Mouse (Mus musculus) intestine, embryonic 16.5 days (tissue): Measurements from ENCODE around the gene Fgfr2. TPM values are rescaled to one million over a fixed set of nuclear protein-coding genes. Genes with fewer than 3 reads are reported as not detected.

Experiments
- ATAC-seq: fragments of 200-750 bp; cut with Nextera tagmentation; 2 replicates; pipeline ENCODE4 v1.8.0; 2017; ENCODE audit warnings: moderate TSS enrichment, moderate library complexity
- H3K27ac ChIP-seq: fragments of 300-500 bp; sonication (generic); 2 replicates; pipeline ENCODE4 v1.5.1; 2014; ENCODE audit warnings: mild to moderate bottlenecking, low read length
- H3K27me3 ChIP-seq: fragments of 300-500 bp; sonication (generic); replicated peaks from 2 replicates; pipeline ENCODE4 v1.6.1; 2014; ENCODE audit warnings: low read length, control low read depth, mixed read lengths; ENCODE audit not compliant: control insufficient read depth, insufficient read depth
- H3K36me3 ChIP-seq: fragments of 300-500 bp; sonication (generic); 2 replicates; pipeline ENCODE4 v1.6.1; 2014; ENCODE audit warnings: low read length, control low read depth; ENCODE audit not compliant: control insufficient read depth, insufficient read depth
- H3K4me1 ChIP-seq: fragments of 300-500 bp; sonication (generic); 2 replicates; pipeline ENCODE4 v1.6.1; 2014; ENCODE audit warnings: low read length, control low read depth, mixed read lengths; ENCODE audit not compliant: control insufficient read depth, insufficient read depth
- H3K4me2 ChIP-seq: fragments of 300-500 bp; sonication (generic); 2 replicates; pipeline ENCODE4 v1.6.1; 2014; ENCODE audit warnings: low read depth, low read length, control low read depth
- H3K4me3 ChIP-seq: fragments of 300-500 bp; sonication (generic); 2 replicates; pipeline ENCODE4 v1.5.1; 2014; ENCODE audit warnings: mild to moderate bottlenecking, low read length
- H3K9ac ChIP-seq: fragments of 300-500 bp; sonication (generic); 2 replicates; pipeline ENCODE4 v1.6.1; 2014; ENCODE audit warnings: low read depth, low read length
- H3K9me3 ChIP-seq: fragments of 300-500 bp; sonication (generic); 2 replicates; pipeline ENCODE4 v1.6.1; 2016; ENCODE audit warnings: low read length, control low read depth; ENCODE audit not compliant: control insufficient read depth
- WGBS: fragments of 180-500 bp; shearing (Covaris S2); extraction: QIAGEN DNeasy Blood & Tissue Kit; methylation state at CpG from one replicate; pipeline ENCODE4 v1.1.7; 2014; 5-methylcytosine and 5-hydroxymethylcytosine counted together
- polyA plus RNA-seq: library from polyadenylated mRNA; unstranded; fragments of >200 nt; fragmentation: Nextera tagmentation; extraction: Ambion mirVana; gene quantifications from 2 replicates; pipeline ENCODE4 v1.2.1, GENCODE M21; 2015

Fgfr2 gene
- polyA plus RNA-seq, 1 experiment from 2014 or later, result 47.3 TPM

GRCm38 (mm10) chr7:130859926-130860325 lies 2263.2 kb downstream of the Fgfr2 start:
- Histone ChIP-seq H3K27me3 (no peaks in the 10 kb centered on the region; the same call in 1 of the 2 replicates), H3K9ac (no peak overlapping the region), H3K36me3 (no peaks in the 10 kb centered on the region), H3K9me3 (no peaks in the 10 kb centered on the region), H3K4me2 (no peak overlapping the region), H3K4me3 (no peak overlapping the region), H3K4me1 (peaks cover 1% of the 10 kb centered on the region; the same call in 1 of the 2 replicates), H3K27ac (no peak overlapping the region)
- WGBS, result 55% methylated on average over 4 of the region's 5 CpGs
- no peak for ATAC-seq

DNA sequence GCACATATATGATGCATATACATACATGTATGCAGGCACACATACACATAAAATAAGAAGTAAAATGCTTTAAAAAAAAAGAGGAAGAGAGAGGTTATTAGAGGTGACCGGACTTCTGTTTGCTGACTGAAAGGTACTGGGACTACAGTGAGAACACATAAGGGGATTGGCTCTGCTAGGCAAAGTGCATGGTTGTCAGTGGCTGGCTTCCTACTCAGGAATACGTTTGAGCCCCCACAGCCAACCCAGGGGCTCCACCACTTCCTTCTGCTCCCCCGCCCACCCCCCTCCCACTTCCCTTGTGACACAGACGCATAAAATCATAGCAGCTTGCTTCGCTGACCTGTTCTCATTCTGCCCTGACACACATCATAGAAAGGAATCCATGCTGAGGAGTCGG lies 2265.2 kb downstream of the Fgfr2 start:
- no peaks in the 10 kb centered on the region for H3K9me3 ChIP-seq
- H3K36me3 ChIP-seq, result no peaks in the 10 kb centered on the region
- peaks cover 3% of the 10 kb centered on the region; the same call in 1 of the 2 replicates for H3K4me1 ChIP-seq
- H3K4me3 ChIP-seq, result no peak overlapping the region
- no peaks in the 10 kb centered on the region for H3K27me3 ChIP-seq
- H3K9ac ChIP-seq, result no peak overlapping the region
- WGBS, result 81% methylated on average over 6 of the region's 6 CpGs
- H3K4me2 ChIP-seq, result no peak overlapping the region
- no peak for ATAC-seq
- H3K27ac ChIP-seq, result no peak overlapping the region

DNA sequence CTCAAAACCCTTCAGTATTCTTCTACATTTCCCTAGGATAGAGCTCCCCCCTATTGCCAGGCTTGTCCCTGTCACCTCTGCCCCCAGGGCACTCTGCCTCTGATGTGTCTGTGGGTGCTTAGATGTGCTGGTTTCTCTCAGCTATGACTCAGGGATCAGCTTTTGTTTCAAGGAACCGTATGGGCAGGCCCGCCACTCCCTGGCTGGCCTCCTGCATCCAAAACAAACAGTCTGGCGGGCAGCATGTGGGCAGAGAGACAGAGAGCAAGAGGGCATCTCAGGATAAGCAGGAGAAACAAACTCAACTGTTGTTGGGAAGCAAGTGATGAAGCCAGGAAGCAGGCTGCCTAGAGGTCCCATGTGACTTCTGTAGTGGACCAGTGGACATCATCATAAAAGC lies 2267.5 kb downstream of the Fgfr2 start:
- no peak overlapping the region for H3K27ac ChIP-seq
- H3K4me3 ChIP-seq, result no peak overlapping the region
- no peaks in the 10 kb centered on the region for H3K9me3 ChIP-seq
- H3K9ac ChIP-seq, result no peak overlapping the region
- ATAC-seq, result no peak
- WGBS, result 46% methylated on average over 3 of the region's 3 CpGs
- H3K27me3 ChIP-seq, result no peaks in the 10 kb centered on the region
- H3K36me3 ChIP-seq, result no peaks in the 10 kb centered on the region
- no peak overlapping the region for H3K4me2 ChIP-seq
- peaks cover 3% of the 10 kb centered on the region; the same call in 1 of the 2 replicates for H3K4me1 ChIP-seq

DNA sequence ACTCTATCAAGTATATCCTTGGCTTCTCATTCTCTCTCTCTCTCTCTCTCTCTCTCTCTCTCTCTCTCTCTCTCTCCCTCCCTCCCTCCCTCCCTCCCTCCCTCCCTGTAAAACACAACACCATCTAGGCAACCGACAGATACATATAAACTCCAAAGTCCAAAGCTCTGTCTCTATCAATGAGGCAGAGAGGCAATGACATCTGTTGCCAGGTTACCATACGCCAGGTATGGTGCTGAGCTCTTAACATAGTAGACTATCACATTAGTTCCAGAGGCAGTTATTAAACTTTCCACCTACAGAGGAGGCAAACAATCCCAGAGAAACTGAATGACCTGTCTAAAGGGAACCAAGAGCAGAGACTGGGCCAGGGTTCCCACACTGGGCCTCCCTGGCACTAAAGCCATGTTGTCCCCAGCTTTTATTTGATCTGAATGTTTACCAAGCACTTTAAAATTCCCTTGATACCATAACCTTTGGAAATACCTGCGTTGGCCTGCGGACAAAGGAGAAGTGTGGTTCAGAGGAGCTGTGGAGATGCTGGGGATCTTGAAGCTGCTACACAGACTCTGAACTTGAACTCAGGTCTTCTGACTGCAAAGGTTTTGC lies 2268.4 kb downstream of the Fgfr2 start:
- Histone ChIP-seq H3K27me3 (no peaks in the 10 kb centered on the region), H3K4me2 (no peak overlapping the region), H3K36me3 (no peaks in the 10 kb centered on the region), H3K4me1 (peaks cover 3% of the 10 kb centered on the region; the same call in 1 of the 2 replicates), H3K9ac (no peak overlapping the region), H3K27ac (no peak overlapping the region), H3K4me3 (no peak overlapping the region), H3K9me3 (no peaks in the 10 kb centered on the region)
- ATAC-seq, result peak; percentile 58
- 48% methylated on average over 4 of the region's 4 CpGs for WGBS

DNA sequence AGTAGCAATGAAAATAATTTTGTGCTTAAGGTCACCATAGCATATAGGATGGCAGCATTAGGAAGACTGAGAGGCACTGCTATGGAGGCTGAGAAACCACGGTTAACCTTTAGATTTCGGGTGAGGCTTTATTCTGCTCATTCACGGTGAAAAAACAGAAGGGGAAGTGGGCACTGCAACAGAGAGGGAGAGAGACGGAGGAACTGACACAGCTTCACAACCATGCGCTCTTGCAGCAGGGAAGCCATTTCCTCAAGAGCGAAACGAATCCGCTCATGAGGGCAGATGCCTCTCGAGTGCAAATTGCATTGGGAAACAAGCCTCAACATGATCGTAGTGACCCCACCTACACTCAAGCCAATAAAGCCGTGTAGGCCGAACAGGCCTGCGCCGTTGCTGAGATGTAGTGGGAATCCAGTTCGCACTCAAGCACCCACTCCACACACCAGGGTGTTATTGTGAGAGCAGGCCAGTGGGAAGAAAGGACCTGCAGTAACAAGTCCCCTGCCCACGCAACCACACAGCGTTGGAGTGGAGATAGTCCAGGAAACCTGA lies 2275.9 kb downstream of the Fgfr2 start:
- no peak overlapping the region for H3K4me3 ChIP-seq
- 84% methylated on average over 17 of the region's 17 CpGs for WGBS

DNA sequence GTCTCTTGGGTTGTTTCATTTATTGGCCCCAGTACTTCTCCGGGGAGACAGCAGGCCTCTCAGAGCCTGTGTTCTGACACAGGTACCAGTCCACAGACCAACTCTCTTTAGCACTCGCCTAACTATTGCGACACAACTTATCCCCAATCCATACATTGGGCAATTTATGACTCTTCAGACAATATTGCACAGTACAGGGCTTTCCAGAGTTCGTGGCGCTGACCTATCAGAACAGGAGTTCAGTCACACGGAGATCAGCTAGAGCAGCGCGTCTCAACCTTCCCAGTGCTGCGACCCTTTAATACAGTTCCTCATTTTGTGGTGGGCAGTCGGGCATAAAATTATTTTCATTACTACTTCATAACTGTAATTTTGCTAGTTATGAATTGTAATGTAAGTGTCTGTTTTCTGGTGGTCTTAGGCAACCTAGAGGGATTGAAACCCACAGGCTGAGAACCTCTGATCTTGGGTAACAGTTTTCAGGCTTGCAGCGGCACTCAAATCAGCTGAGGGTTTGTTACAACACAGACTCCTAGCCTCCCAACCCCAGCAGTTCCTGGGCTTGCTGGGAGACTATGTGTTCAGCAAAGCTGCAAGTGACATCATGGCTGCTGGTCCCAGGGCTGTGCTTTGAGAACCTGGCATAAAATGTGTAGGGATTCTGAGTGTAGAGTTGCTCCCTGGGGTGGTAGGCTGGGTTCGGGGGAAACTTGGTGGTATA lies 2283.6 kb downstream of the Fgfr2 start:
- Histone ChIP-seq H3K4me2 (no peak overlapping the region), H3K9ac (no peak overlapping the region), H3K27ac (no peak overlapping the region), H3K9me3 (no peaks in the 10 kb centered on the region), H3K4me1 (peaks cover 23% of the 10 kb centered on the region), H3K36me3 (no peaks in the 10 kb centered on the region), H3K27me3 (no peaks in the 10 kb centered on the region), H3K4me3 (no peak overlapping the region)
- 70% methylated on average over 12 of the region's 12 CpGs for WGBS
- peak; percentile 70 for ATAC-seq

More for the DNA sequence above, 2275.9 kb downstream of the Fgfr2 start:
- Histone ChIP-seq H3K9me3 (no peaks in the 10 kb centered on the region), H3K27me3 (no peaks in the 10 kb centered on the region), H3K27ac (no peak overlapping the region), H3K9ac (no peak overlapping the region), H3K4me1 (no peaks in the 10 kb centered on the region), H3K36me3 (no peaks in the 10 kb centered on the region), H3K4me2 (no peak overlapping the region)
- ATAC-seq, result no peak

DNA sequence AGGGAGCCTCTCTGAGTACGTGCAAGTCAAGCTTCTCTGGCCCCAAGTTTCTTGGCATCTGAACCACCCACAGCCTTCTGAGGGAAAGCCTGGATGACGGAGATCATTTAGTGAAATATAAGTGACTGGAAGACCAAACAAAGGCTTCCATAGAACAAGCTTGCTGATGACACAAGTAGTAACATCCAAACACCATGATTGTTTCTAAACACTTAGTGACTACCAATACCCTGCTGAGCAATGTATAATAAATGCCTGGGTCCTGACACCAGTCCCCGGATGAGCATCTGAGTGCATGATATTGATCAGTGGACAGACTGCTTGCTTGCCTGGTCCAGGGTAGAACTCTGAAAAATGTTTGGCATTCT lies 2284.5 kb downstream of the Fgfr2 start:
- H3K36me3 ChIP-seq, result no peaks in the 10 kb centered on the region
- H3K9me3 ChIP-seq, result no peaks in the 10 kb centered on the region
- no peak for ATAC-seq
- H3K4me3 ChIP-seq, result no peak overlapping the region
- no peak overlapping the region for H3K9ac ChIP-seq
- 72% methylated on average over 3 of the region's 3 CpGs for WGBS
- H3K4me2 ChIP-seq, result no peak overlapping the region
- no peaks in the 10 kb centered on the region for H3K27me3 ChIP-seq
- H3K4me1 ChIP-seq, result peaks cover 24% of the 10 kb centered on the region
- H3K27ac ChIP-seq, result no peak overlapping the region

DNA sequence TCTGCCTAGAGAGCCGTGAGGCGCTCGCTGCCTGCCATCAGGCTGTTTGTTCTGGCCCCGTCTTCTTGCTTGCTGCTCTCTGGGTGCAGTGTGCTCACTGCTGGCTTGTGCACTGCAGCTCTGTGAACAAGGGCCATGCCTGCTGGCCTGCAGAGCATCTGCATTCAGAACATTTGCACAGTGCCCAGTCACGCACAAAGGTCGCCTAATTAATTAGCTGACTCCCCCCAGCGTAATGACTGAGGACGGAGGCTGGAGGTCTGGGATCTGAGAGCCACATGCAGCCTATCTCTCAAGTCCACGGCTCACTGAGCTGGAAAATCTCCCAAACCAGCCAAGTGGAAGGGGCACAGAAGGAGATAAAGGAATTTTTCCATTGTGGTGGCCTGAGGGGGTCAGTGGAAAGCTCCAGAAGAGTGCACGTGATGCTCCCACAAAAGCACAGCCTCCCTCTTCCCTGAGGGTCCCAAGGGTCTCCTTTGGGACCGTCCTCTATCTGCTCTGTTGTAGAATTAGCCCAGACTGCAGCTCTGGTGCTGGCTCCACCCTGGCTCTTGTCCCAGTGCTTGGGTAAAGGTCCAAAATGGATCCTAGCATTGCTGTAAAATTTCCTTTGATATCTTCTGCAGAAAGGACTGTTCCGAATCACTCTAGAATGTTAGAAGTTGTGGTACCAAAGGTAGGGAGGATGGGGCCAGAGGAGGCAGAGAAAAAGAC lies 2285.1 kb downstream of the Fgfr2 start:
- H3K9ac ChIP-seq, result no peak overlapping the region
- H3K27me3 ChIP-seq, result no peaks in the 10 kb centered on the region
- no peaks in the 10 kb centered on the region for H3K36me3 ChIP-seq
- H3K4me1 ChIP-seq, result peaks cover 24% of the 10 kb centered on the region
- ATAC-seq, result no peak
- no peak overlapping the region; the same call in 1 of the 2 replicates for H3K4me2 ChIP-seq
- no peak overlapping the region for H3K4me3 ChIP-seq
- H3K9me3 ChIP-seq, result no peaks in the 10 kb centered on the region
- H3K27ac ChIP-seq, result no peak overlapping the region
- WGBS, result 54% methylated on average over 12 of the region's 12 CpGs

GRCm38 (mm10) chr7:130836066-130836465 lies 2287.1 kb downstream of the Fgfr2 start:
- no peak overlapping the region for H3K4me2 ChIP-seq
- 76% methylated on average over 9 of the region's 9 CpGs for WGBS
- ATAC-seq, result no peak
- no peak overlapping the region for H3K27ac ChIP-seq
- no peaks in the 10 kb centered on the region for H3K9me3 ChIP-seq
- H3K4me3 ChIP-seq, result no peak overlapping the region
- H3K4me1 ChIP-seq, result peaks cover 24% of the 10 kb centered on the region
- H3K36me3 ChIP-seq, result no peaks in the 10 kb centered on the region
- no peak overlapping the region for H3K9ac ChIP-seq
- H3K27me3 ChIP-seq, result no peaks in the 10 kb centered on the region
